Mouse (Mus musculus) testis, adult 2 months (tissue): ENCODE results near the gene Rbm39.

ENCODE experiments used
- CTCF ChIP-seq: fragments of 200-500 bp; IDR thresholded peaks from 2 replicates; pipeline ENCODE4 v1.5.1; 2012; ENCODE audit warnings: low read depth, mild to moderate bottlenecking, inconsistent platforms, low read length, moderate library complexity; ENCODE audit not compliant: control insufficient read depth, insufficient read depth, insufficient replicate concordance
- POLR2A ChIP-seq: fragments of 200-500 bp; IDR thresholded peaks from 2 replicates; pipeline ENCODE4 v1.6.1; 2012; ENCODE audit warnings: low read depth, mild to moderate bottlenecking, inconsistent platforms, low read length, moderate library complexity; ENCODE audit not compliant: control insufficient read depth

DNA sequence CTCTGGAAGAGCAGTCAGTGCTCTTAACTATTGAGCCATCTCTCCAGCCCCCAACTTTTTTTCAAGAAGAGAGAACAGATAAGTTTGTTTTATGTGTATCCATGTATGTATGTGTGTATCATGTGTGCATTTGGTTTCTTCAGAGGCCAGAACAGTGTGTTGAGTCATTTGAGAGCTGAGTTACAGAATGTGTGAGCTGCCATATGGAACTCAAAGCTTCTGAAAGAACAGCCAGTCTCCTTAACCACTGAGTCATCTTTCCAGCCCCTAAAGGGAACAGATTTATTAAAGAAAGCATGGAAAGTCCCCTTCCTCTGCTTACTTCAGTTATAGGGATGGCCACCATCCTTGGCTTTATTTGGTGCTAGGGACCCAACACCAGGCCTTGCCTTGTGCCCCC lies 42.1 kb upstream of the Rbm39 start:
- TF ChIP-seq CTCF (no peak), POLR2A (no peak)
